Mouse (Mus musculus) heart, postnatal 10 days (tissue): ENCODE results near the gene Xrcc3. TPM values are rescaled to one million over a fixed set of nuclear protein-coding genes. Genes with fewer than 3 reads are reported as not detected.

ENCODE experiments used
- DNase-seq, 2 experiments: peaks; one replicate each; pipeline ENCODE4 v3.0.0; 2021
- intact Hi-C: fragments of 180-260 bp; cut with DNase I; formaldehyde crosslinking; loops from one replicate; pipeline ENCODE4 v1.15.1; 2025
- total RNA-seq, 2 experiments: library from RNA; stranded (reverse); gene quantifications; 2 replicates each; pipeline ENCODE4 v1.2.3; 2021

Gene Xrcc3
- 1 to 10 TPM; 3.5 to 4.0 TPM for total RNA-seq

DNA sequence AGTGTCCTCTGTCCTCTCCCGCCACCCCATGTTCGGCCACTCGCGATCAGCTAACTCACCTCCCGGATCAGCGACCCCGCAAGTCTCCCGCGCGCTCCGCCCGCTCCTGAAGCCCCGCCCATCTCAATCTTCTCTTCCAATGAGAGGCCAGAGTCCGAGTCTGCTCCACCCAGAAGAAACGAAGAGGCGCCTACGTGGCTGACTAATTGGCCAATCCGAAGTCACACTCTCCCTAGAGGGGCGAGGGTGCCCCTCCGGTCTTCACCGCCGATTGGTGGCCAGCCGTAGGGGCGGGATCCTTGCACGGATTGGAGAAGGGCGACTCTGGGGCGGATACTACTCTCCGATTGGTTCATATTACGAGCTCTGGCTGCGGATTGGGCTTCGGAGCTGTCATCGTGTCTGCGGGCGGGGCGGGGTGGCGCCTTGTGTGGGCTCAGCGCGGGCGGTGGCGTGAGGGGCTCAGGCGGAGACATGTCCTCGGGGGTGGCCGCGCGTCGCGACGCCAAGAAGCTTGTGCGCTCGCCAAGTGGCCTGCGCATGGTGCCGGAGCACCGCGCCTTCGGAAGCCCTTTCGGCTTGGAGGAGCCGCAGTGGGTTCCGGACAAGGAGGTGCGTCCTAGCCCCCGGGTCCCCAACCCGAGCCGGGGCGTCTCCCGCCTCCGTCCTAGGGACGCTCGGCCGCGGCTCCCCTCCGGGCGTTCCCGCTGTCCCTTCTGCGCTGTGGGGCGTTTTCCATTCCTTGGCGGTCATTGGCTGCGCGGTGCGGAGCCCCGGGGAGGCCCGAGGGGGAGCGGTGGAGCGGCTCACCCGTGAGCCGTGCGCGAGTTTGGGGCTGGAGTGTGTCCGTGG, at the start of gene Xrcc3, which contains the start of gene Zfyve21:
Gene Xrcc3, minus strand, starts transcription at position 108 of the 852 bp plus-strand sequence.
Gene Zfyve21, plus strand, starts transcription at position 405 of the 852 bp plus-strand sequence.
- intact Hi-C loops: no loop called here
- DNase-seq: peak; percentile 98 to 99

DNA sequence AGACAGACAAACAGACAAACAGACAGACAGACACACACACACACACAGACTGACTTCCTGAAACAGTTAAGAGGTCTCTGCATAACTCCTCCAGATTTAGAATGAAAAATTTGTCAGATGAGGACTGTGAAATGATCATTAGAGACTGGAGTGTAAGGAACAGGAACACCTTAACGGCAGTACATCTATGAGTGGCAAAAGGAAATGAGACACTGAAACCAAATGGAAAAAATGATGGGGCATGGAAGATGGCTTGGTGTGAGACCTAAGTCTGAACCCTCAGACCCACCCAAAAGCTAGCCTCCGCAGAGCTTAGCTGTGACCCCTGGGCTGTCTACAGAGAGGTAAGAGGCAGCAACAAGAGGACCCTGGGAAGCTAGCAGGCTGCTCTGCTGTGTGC, 41.8 kb upstream of the Xrcc3 start:
- no peak for DNase-seq
- intact Hi-C loops: no loop called here

DNA sequence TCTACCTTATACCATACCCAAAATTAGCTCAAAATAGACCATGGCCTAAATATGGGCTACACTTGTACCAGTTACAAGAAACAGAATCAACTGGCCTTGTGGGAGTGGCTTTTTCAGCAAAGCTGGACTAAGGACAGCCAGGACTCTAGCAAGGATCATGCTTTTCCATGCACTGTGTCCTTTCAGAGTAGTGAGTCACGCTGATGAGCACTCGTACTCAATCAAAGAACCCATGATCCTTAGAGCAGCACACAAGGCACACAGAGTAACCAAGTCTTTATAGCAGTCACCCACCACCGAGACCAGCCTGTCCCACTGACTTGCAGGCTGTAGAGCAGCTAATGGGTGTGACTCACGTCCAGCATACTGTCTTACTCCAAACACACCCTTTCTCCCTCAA, 39.9 kb upstream of the Xrcc3 start:
- no peak for DNase-seq
- intact Hi-C loops: no loop called here

DNA sequence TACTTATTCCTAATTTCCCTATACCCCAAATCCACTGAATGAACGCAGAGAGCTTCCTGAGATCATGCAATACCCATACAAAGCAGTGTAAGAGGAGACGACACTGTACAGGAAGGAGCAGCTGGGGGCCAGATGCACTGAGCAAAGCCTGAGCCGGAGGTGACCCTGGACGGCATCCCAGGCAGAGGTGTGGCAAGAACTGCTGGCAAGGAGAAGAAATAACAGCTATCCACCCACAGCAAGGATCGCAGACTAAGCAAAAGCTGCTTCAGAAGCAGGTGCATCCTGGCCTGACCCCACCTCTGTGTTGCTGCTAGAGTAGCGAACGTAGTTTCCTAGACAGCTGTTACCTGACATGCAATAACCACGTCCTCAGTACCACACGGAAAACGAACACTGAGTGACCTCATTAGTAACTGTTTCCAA, 39.4 kb upstream of the Xrcc3 start:
- DNase-seq: peak; percentile 65 to 75
- intact Hi-C loops: no loop called here

DNA sequence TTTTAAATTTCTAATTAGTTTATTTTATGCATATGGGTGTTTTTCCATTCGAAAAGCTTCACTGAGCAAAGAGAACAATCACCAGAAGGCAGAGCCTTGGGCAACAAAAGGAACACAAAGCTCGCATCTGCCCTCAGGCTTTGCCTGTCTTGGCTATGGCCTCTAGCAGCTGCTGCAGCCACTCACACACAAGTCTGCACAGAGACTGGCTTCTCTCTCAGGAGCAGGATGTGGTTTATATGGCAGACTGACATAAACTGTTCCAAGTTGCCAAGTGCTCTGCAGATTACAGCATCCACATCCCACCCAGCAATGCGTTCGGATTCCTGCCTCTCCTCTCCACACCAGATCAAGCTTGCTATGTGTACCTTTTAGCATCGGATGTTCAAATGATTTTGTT, 38.1 kb upstream of the Xrcc3 start:
- peak in 1 of 2 experiments; percentile 16 for DNase-seq
- intact Hi-C loops: no loop called here

DNA sequence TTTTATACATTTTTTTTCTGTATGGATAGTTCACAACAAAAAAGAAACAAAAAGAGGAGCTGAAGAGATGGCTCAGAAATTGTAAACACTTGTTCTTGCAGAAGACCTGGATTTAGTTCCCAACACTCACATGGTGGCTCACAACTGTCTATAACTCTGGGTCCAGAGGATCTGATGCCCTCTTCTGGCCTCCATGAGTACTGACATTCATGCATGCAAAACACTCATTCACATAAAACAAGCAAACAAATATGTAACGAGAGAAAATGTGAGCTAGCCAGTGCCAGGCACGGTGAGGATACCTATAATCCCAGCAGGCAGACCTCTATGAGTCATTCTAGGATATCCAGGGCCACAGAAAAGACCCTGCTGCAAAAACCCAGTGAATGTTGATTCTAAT, 37.6 kb upstream of the Xrcc3 start:
- no peak for DNase-seq
- intact Hi-C loops: no loop called here

DNA sequence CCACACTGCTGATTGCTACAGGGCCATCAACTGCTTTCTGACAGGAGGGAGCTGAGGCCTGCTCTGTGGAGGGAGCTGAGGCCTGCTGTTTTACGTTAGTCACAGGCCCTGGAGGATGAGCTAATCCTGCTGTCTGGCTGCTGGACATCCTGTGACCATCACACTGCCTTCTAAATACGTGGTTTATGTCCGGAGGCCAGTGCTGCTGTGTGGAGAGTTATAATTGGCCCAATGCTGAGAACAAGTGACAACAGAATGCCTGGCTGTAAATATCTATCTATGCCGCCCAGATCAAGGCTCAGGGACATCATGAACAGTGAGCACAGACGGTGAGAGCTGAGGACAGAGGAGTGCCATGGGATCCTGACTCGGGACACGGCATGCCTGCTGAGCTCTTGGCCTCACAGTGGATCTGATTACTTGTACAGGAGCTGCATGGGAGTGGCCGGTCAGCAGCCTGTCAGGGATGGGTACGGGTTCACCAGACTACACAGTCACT, 34.7 kb upstream of the Xrcc3 start:
- intact Hi-C loops: no loop called here
- DNase-seq: peak; percentile 32

DNA sequence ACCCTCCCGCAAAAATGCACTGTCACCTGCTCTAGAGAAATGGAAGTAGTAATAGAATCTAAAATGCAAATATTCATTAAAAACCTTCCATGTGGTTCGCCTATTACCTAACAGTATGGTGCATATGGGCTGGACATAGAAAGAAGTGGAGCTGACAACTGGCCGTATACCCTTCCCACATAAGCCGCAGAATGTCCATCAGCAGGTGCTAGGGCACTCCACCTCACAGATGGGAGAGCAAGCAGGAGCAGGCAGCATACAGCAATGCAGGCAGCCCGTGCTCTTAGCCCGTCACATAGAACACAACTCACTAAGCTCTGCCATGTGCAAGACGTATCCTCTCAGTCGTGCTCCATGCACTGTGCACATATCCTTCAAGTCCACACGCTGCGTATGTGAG, 33.1 kb upstream of the Xrcc3 start:
- no peak for DNase-seq
- intact Hi-C loops: no loop called here

DNA sequence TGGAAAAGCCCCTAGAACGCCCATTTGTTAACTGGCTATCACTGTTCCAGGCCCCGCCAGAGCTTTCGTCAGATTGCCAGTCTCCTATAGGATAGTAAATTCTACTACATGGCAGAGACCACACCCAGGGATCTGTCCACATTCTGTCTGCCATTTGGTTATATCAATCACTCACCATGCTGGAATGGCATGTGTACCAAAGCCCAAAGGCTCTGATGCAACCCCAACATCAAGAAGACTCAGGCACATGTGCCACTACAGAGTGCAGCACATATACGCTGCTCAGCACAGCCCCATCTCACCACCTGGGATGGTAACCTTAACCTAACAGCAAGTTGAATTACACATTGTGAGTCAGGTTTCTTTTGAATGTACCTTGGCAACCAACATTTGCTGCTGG, 32.3 kb upstream of the Xrcc3 start:
- DNase-seq: no peak
- intact Hi-C loops: no loop called here

DNA sequence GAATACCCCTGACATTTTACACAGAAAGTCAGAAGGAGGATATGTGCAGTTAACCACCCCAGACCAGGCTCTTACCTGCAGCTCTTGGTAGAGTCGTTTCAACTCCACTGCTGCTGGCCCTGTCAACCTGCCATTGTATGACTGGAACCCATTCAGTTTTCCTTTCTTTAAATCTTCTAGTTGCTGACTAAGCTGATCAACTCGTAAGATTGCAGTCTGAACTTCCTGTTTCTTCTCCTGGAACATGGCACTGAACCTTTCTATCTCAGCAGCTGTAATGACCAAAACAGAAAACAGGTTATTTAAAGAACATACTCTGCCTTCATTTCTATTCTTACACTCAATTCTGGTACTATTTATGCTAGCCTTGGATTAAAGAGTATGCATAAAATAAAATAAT, 29.8 kb upstream of the Xrcc3 start:
- no peak for DNase-seq
- intact Hi-C loops: no loop called here

DNA sequence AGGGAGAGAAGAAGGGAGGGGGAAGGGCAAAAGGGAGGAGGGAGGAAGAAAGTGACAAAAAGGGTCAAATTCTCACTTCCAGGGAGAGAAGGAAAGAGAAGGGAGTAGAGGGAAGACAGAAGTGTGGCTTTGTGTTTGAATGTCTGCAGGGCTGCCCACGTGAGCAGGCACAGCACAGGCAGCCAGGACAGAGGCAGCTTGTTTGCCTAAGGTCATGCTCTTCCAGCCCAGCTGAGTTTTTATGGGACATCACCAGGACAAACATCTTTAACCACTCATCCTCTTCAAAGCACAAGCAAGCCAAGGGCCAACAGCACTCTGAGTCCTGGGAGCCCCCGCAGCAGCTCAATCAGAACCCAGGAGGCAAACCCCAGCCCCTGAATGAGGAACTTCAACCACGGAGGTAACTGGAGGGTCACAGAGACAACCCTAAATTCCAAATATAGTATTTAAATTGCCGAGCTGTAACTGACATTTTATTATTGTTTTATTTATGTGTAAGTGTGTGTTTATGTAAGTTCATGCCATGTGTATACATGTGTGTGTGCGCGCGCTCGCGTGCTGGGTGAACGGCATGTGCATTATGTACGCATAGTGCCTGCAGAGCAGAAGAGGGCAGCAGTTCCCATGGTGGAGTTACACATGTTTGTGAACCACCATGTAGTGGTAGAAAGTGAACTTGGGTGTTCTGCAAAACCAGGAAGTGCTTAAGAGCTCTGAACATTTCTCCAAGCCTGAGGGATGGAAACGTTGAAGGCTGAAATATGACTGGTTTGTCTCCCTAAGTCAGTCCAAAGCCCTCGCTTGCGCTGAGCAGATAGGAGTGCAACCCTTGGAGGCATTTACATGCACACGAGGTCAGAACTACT, 29.1 kb upstream of the Xrcc3 start:
- no peak for DNase-seq
- intact Hi-C loops: no loop called here

DNA sequence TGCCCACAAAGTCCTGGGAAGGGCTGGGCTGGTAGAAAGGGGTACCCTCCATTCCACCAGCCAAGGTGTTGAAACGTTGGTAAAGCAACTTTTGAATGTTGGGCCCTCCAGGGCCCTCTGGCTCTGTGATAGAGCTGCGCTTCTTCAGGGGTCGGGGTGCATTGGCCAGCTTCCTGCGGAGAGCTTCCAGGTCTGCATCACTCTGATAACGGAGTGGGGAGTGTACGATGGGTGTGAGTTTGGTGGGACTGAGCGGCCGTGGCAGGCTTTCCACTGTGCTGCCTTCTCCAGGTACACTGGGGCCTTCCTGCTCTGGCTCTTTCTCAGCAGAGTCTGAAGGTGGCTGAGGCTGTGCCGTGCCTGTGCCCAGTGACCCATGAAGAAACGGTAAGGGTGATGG, 19.8 kb upstream of the Xrcc3 start:
- intact Hi-C loops: no loop called here
- DNase-seq: no peak

DNA sequence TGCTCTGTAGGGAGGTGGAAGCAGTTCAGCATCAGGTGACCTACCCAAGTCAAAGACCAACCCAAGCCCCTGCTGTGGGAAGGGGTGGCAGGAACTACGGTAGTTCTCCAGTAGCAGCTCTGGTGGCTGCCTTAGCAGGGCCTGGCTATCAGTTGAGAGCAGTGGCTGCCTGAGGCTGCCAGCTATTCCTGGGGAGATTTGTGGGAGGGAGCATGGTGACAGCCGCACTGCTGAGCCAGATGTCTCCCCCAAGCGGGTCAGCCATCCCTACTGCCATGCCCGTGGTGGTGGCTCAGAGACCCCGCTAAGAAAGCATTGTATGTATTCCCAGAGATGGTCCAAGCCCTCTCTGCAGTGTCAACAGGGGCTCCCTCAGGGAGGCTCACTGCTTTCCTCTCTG, 19.0 kb upstream of the Xrcc3 start:
- no peak for DNase-seq
- intact Hi-C loops: no loop called here

DNA sequence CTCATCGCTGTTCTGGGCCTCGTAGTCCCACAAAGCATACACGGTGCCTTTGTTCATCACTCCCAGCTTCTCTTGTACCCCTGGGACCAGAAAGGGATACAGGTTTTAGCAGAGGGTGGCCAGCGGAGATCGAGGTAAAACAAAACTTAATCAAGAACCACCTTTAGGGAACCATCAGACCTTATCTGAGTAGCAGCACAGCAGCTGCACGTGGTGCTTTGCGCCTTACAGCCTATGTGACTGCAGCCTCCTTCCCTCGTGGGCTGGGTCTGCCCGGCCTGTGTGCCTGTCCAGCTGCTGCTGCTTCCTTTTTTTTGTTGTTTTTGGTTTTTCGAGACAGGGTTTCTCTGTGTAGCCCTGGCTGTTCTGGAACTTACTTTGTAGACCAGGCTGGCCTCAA, 16.7 kb upstream of the Xrcc3 start:
- no peak for DNase-seq
- intact Hi-C loops: no loop called here

DNA sequence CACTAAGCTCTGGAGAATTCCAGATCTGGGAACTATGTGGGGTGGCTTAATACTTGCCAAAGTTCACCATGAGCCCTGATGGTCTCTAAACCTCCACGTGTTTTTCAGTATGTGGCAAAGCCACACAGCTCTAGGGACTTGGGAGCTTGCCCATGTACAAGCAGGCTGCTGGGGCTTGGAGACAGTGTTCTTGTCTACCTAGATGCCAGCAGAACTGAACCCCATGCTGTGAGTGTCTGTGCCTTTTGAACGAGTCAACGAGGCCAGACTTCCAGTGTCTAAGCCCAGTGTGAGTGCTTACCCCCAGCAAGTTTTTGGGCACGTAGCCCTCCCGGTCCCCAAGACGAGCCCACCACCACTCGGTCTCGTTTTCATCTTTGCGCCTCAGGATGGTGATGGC, 16.3 kb upstream of the Xrcc3 start:
- no peak for DNase-seq
- intact Hi-C loops: no loop called here

DNA sequence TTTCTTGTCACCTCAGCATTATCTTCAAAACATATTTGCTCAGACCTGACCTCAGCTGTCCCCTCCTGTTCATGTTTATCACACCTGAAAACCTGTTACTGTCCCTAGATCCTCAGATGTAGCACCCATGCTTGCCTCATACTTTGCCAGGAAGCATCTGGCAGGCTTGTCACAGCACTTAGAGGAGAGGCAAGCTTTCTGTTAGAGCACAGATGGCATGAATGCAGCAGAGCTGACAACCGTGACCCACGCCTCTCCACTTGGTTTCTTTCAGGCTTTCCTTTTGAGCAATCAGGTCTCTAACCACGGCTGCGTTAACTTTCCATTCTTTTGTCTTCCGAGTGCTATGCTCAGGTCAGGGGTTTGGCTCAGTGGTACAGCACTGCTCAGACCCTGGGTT, 15.8 kb upstream of the Xrcc3 start:
- DNase-seq: no peak
- intact Hi-C loops: no loop called here

DNA sequence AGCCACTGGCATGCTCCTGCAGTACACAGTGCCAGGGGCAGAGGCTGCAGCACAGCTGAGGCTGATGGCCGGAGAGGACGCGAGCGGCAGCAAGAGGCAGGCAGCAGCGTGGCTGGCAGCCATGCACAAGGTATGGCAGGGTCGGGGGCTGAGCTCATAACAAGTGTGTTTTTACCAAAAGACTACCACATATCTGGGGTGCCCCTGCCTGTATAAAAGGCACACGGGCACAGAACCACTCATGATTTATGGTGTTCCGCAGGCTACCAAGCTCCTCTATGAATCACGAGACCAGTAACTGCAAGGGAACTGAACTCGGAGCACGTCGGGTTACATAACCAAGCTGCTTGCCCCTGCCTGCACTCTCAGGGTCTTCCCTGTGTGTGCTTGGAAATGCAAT, 13.9 kb upstream of the Xrcc3 start:
- no peak for DNase-seq
- intact Hi-C loops: no loop called here

DNA sequence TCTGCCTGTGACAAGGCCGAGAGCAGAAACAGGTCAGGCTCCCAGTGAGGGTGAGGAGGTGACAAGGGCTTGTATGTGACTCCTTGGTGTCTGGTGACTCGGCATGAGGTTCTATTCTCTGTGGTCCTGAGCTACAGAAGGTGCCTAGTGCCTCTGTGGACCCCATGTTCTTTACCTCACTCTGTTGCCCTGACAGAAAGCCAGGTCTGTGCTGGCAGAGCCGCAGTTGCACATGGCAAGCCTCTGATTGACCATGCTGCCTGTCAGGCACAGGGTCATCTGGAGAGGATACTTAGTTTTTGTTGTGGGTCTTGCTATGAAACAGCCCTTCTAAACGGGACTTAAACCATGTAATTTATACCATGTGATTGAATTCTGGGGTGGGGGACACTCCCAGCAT, 8.3 kb upstream of the Xrcc3 start:
- intact Hi-C loops: no loop called here
- no peak for DNase-seq

DNA sequence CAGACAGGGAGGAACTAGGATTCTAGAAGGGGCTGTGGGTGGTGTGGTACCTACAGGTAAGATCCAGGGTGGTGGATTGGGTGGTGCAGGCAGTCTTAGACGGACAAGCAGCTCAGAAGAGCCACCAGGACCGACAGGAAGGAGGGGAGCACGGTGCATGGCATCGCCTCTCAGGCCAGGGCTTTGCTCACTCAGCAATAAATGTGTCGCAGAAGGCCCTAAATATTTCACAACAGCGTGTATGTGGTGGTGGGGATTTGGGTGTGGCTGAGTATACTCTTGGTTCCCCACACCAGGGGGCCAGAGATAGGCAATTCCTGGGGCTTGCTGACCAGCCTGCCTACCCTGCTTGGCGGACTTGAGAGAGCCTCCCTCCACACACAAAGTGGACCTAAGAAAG, 7.0 kb upstream of the Xrcc3 start:
- DNase-seq: no peak
- intact Hi-C loops: no loop called here

DNA sequence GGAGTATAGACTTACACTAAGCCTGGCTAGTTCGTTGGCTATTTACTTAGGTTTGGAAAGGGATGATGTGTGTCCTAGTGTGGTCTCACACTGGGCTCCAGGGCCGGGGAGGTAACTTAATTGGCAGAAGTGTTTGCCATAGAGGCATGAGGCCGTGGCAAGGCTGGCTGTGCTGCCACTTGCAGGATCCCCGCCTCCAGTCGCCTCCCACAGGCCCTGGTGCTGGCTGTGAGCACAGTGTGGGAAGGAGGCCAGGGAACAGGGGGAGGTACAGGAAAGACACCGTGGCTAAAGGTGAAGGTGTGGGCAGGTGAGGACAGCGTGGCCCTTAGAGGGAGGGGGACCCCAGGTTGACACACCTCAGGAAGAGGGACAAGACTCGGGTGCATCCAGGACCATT, 6.3 kb upstream of the Xrcc3 start:
- no peak for DNase-seq
- intact Hi-C loops: no loop called here

DNA sequence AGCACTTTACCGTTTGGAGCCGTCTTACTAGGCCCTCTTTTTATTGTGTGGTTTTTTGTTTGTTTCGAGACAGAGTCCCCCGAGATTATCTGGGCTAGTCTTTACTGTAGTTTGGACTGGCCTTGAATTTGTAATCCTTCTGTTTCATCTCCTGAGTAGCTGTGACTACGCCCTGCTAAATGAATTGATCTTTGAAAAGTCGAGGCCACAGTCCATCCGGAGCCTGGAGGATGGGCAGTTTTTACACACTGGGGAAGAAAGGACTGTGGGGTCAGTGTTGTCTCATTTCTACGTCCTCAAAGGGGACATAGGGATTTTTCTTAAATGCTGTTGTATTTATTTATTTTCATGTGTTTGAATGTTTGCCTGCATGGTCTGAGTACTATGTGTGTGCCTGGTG, 4.3 kb upstream of the Xrcc3 start:
- DNase-seq: no peak
- intact Hi-C loops: no loop called here

DNA sequence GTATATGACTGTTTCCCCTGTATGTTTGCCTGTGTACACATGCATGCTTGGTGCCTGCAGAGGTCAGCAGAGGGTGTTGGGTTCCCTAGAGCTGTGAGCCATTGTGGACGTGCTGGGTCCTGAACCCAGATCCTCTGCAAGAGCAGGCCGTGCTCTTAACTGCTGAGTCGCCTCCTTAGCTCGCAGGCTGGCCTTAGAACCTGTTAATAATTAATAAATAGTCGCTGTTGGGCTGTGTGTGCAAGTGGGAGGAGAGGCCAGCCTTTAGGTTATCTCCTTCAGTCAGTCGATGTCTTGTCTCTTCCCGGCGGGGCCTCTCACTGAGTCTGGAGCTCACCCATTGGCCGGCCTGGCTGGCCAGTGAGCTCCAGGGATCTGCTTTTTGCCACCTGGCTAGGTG, 3.3 kb upstream of the Xrcc3 start:
- no peak for DNase-seq
- intact Hi-C loops: no loop called here
